Mouse (Mus musculus): ENCODE measurements around the gene N4bp2. TPM values are rescaled to one million over a fixed set of nuclear protein-coding genes. Genes with fewer than 3 reads are reported as not detected.
"Not testable (repeated sequence)": the region's sequence is repeated elsewhere in the genome, so short reads cannot be mapped to it uniquely, and the experiment has no call there.

The N4bp2 gene
- polyA plus RNA-seq, 1 experiment = 3.6 TPM

DNA sequence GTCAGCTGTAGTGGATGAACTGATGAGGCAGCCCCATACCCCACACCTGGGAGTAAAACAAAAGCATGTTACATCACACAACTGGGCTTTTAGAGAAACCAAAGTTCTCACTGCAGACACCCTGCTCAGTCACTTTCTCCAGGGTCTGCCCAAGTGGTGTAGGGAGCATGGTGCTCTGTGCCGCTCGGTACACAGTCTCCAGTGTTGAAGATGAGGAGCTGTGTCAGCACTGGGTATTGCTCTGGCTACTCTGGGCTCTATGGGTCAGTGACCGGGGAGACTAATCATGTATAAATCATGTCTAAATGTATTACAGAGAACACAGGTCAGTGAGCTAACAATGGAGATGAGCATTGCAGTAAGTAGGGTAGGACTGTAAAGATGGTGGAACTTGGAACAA lies 13.6 kb downstream of the N4bp2 start:
- TF ChIP-seq POLR2A (IDR thresholded peaks at IDR 0.05; ENCODE audit: borderline replicate concordance, extremely low read depth, low read depth, low read length) (no peak), CTCF (IDR thresholded peaks at IDR 0.05; ENCODE audit: insufficient read depth, low read length) (no peak)
- H3K4me3 ChIP-seq (replicated peaks; ENCODE audit: extremely low read depth, low read depth, low read length) = no peak overlapping the region
- peaks cover 6% of the 10 kb centered on the region for H3K4me1 ChIP-seq (ENCODE audit: control insufficient read depth, insufficient read depth, low read length)
- WGBS = 89% methylated on average over 3 of the region's 3 CpGs
- no peak for DNase-seq

DNA sequence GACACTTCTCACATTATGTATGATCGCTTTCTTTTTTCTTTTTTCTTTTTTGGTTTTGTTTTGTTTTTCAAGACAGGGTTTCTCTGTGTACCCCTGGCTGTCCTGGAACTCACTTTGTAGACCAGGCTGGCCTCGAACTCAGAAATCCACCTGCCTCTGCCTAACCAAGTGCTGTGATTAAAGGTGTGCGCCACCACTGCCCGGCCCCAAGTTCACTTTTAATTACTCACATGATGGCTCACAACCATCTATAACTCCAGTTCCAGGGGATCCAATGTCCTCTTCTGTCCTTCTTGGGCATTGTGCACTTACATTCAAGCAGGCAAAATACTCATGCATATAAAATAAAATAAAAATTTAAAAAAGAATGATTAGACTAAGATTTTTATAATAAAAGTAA lies 15.7 kb downstream of the N4bp2 start:
- not testable (repeated sequence) for H3K4me3 ChIP-seq (replicated peaks; ENCODE audit: extremely low read depth, low read depth, low read length); DNase-seq; H3K4me1 ChIP-seq (ENCODE audit: control insufficient read depth, insufficient read depth, low read length)
- WGBS = 96% methylated on average over 4 of the region's 4 CpGs

DNA sequence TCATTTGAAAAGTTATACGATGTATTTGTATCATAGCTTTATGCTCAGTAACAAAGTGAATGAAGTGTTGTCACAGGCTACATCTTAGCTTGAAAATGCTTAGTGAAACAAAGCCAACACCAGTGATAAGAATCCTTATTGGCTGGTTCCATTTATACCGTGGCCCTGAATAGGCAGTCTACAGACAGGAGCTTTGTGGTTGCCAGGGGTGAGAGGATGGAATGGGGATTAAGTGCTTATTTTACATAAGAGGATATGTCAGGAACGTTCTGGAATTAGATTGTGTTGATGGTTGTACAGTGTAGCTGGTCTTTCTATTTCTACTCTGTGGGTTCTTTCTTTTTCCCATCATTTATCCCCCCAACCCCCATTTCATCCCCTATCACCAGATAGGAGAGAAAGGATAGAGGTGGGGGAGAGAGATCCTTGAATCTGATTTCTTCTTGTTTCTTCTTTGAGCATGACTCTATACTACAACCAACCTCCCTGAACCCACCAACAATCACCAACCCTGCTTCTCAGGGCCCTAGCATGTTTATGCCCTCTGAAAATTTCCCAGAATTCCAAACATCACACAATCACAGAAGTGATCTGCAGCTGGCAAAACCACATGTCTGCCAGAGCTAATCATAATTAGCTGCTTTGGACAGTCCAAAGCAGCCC lies 16.2 kb downstream of the N4bp2 start:
- TF ChIP-seq CTCF (IDR thresholded peaks at IDR 0.05; ENCODE audit: insufficient read depth, low read length) (no peak), POLR2A (IDR thresholded peaks at IDR 0.05; ENCODE audit: borderline replicate concordance, extremely low read depth, low read depth, low read length) (no peak)
- H3K4me1 ChIP-seq (ENCODE audit: control insufficient read depth, insufficient read depth, low read length) = peaks cover 6% of the 10 kb centered on the region
- WGBS = 67% methylated on average over 3 of the region's 3 CpGs
- no peak overlapping the region for H3K4me3 ChIP-seq (replicated peaks; ENCODE audit: extremely low read depth, low read depth, low read length)
- DNase-seq = no peak

DNA sequence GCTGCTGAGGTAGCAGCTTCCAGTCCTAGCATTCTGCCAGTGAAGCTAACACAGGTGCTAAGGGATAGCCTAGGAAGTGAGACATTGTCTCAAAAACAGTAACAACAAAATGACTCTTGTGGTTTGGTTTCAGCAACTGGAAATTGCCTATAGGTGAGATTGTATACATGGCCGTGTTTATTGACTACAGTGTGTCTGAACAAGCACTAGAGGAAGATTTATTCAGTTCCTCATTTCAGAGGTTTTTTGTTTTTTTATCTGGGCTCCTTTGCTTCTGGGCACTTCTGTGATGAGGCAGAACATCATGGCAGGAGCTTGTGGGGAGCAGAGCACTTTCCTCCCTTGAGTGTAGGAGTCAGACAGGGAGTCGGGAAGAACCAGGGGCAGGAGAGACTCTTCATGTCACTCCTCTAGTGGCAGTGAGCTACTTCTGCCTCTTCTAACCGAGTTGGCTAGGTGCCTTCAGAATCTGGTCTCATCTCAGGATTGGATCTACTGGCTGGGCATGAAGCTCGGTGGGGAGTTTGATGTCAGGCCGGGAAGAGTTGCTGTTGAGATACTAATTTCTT lies 17.9 kb downstream of the N4bp2 start:
- Histone ChIP-seq H3K4me1 (ENCODE audit: control insufficient read depth, insufficient read depth, low read length) (peaks cover 6% of the 10 kb centered on the region), H3K4me3 (replicated peaks; ENCODE audit: extremely low read depth, low read depth, low read length) (no peak overlapping the region)
- DNase-seq = no peak
- TF ChIP-seq CTCF (IDR thresholded peaks at IDR 0.05; ENCODE audit: insufficient read depth, low read length) (no peak), POLR2A (IDR thresholded peaks at IDR 0.05; ENCODE audit: borderline replicate concordance, extremely low read depth, low read depth, low read length) (no peak)
- WGBS = 64% methylated on average over 5 of the region's 5 CpGs

DNA sequence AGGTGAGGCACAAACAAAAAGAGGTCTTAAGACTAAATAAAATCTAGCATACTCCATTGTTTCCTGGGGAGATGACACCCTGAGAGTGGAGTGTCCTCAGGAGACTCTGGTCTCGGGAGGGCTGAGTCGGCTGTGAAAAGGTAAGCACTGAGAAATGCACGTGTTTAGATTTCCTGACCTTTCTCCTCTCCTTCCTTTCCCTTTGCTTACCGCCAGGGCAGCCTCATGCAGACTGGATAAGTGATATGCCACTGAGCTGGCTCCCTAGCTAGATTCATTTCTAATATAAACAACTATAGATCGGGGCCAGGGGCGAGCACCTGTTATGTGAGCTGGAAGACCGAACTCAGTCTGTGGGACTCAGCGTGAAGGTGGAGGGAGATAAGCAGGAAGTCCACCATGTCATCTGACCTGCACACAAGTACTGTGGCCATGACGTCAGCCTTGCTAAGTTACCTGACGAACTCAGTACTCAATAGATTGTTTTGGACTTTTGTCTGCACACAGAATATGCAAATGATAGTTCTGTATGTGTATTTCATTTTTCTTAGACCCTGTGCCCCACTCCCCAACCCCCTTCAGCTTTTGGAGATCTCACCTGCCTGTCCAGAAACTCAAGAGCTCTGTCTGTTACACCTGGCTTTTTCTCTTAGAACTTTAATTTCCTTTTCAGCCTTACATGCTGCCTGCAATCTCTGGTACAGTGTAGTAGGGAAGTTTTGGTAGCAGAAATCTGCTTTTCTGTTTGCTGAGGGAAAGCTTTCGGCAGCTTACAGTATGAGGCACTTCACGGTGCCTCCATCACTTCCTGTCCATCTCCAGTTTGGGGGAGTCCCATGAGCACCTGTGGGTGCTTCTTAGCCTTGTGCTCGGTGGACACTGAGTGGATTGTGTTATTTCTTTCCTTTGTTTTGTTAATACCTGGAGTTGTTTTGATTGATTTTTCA lies 18.7 kb downstream of the N4bp2 start:
- H3K4me3 ChIP-seq (replicated peaks; ENCODE audit: extremely low read depth, low read depth, low read length) = no peak overlapping the region
- TF ChIP-seq POLR2A (IDR thresholded peaks at IDR 0.05; ENCODE audit: borderline replicate concordance, extremely low read depth, low read depth, low read length) (no peak), CTCF (IDR thresholded peaks at IDR 0.05; ENCODE audit: insufficient read depth, low read length) (no peak)
- no peaks in the 10 kb centered on the region for H3K4me1 ChIP-seq (ENCODE audit: control insufficient read depth, insufficient read depth, low read length)
- no peak for DNase-seq
- 66% methylated on average over 13 of the region's 13 CpGs for WGBS

DNA sequence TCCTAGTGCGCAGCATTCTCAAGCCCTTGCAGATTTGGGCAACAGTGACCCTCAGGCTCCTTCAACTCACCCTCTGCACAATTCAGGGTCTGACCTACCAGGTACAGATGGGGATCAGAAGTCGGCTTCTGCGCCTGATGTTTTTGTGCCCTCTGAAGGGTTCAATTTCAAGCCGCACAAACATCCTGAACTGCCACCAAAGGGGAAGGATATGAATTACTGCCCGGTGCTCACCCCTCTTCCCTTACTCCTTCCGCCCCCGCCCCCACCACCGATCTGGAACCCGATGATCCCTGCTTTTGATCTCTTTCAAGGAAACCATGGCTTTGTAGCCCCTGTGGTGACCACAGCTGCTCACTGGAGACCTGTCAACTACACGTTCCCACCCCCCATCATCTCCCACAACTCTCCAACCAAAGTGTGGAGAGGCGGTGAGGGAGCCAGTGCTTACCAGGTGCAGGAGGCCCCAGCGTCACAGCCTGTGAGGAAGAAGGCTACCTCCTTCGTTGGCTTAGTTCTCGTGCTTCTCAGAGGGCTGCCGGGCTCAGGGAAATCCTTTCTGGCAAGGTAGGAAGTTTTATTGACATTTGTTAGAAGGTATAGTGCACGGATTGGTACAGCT lies 27.4 kb downstream of the N4bp2 start:
- Histone ChIP-seq H3K4me3 (replicated peaks; ENCODE audit: extremely low read depth, low read depth, low read length) (no peak overlapping the region), H3K4me1 (ENCODE audit: control insufficient read depth, insufficient read depth, low read length) (no peaks in the 10 kb centered on the region; the same call in 1 of the 2 replicates)
- no peak for DNase-seq
- no peak for TF ChIP-seq POLR2A (IDR thresholded peaks at IDR 0.05; ENCODE audit: borderline replicate concordance, extremely low read depth, low read depth, low read length)
- TF ChIP-seq CTCF (IDR thresholded peaks at IDR 0.05; ENCODE audit: insufficient read depth, low read length) = no peak
- WGBS = 67% methylated on average over 16 of the region's 16 CpGs

DNA sequence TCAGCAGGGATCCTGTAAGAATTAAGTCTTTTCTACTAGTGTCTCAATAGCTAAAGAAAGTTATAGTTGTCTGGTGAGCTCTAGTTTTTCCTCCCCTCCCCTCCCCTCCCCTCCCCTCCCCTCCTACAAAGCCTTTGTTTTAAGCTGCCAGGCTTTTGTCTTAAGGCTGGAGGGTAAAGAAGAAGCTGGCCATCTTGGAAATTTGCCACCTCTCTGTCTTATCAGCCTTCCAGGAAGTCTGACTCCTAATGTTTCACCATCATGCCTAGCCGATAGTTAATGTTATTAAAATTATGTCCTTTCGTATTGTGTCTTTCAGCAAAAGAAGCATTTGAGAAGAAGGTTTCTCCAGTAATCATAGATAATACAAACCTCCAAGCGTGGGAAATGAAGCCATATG lies 30.9 kb downstream of the N4bp2 start:
- H3K4me3 ChIP-seq (replicated peaks; ENCODE audit: extremely low read depth, low read depth, low read length) = no peak overlapping the region
- no peak for DNase-seq
- no peaks in the 10 kb centered on the region; the same call in 1 of the 2 replicates for H3K4me1 ChIP-seq (ENCODE audit: control insufficient read depth, insufficient read depth, low read length)
- TF ChIP-seq CTCF (IDR thresholded peaks at IDR 0.05; ENCODE audit: insufficient read depth, low read length) (no peak), POLR2A (IDR thresholded peaks at IDR 0.05; ENCODE audit: borderline replicate concordance, extremely low read depth, low read depth, low read length) (no peak)
- WGBS = 57% methylated on average over 3 of the region's 3 CpGs

DNA sequence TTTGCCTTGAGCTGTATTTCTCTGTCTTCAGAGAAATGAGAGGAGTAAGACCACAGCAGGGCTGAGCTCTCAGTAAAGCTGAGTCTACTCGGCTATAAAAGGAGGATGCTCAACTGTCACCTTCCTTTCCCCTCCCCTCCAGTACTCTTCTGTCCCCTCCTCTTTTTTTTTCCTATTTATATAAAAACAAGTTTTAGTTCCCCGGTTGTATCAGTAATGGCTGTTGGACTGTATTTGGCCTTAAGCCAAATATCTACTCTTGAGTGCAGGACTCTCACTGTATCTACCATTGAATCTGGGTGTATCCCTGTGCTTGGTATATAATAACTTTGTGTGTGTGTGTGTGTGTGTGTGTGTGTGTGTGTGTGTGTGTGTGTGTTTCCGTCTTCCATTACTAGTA lies 31.4 kb downstream of the N4bp2 start:
- H3K4me1 ChIP-seq (ENCODE audit: control insufficient read depth, insufficient read depth, low read length) = no peaks in the 10 kb centered on the region; the same call in 1 of the 2 replicates
- 60% methylated on average over 3 of the region's 3 CpGs for WGBS
- TF ChIP-seq POLR2A (IDR thresholded peaks at IDR 0.05; ENCODE audit: borderline replicate concordance, extremely low read depth, low read depth, low read length) (no peak), CTCF (IDR thresholded peaks at IDR 0.05; ENCODE audit: insufficient read depth, low read length) (no peak)
- no peak for DNase-seq
- H3K4me3 ChIP-seq (replicated peaks; ENCODE audit: extremely low read depth, low read depth, low read length) = no peak overlapping the region

DNA sequence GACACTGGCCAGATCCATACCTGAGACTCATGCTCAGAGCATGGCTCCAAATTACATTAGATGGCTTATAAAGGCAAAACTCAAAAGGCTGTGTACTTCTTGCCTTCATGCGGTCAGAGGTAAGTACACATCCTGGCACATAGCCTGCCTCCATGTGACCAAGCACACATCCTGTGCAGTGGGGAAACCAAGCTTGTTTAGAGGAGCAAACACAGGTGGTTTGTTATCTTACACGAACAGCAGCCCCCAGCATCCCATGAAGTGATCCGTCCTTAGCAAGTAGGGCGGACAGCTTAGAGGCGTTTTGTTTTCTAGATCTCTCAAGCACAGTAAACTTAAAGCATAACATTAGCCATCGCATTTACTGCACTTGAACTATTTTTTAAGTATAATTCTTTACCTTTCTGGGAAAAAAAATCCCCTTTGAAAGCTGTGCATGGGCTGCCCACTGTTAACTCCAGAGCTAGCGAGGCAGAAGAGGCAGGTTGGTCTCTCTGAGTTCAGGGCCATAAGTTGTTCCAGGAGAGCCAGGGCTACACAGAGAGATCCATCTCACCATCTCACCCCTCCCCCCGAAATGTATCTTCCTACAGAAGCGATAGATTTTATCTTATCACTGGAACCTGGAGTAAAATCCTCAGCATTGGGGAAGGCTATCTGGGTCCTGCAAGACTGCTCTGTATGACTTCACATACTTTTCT lies 32.1 kb downstream of the N4bp2 start:
- H3K4me1 ChIP-seq (ENCODE audit: control insufficient read depth, insufficient read depth, low read length) = no peaks in the 10 kb centered on the region; the same call in 1 of the 2 replicates
- DNase-seq = no peak
- H3K4me3 ChIP-seq (replicated peaks; ENCODE audit: extremely low read depth, low read depth, low read length) = no peak overlapping the region
- WGBS = 91% methylated on average over 9 of the region's 9 CpGs
- TF ChIP-seq CTCF (IDR thresholded peaks at IDR 0.05; ENCODE audit: insufficient read depth, low read length) (no peak), POLR2A (IDR thresholded peaks at IDR 0.05; ENCODE audit: borderline replicate concordance, extremely low read depth, low read depth, low read length) (no peak)

All from lung, adult 2 months (tissue).